Mouse (Mus musculus) adrenal gland, postnatal 0 days (tissue): ENCODE results near the gene Ttbk1. TPM values are rescaled to one million over a fixed set of nuclear protein-coding genes. Genes with fewer than 3 reads are reported as not detected.

Experiments used
- polyA plus RNA-seq: library from polyadenylated mRNA; unstranded; fragments of >200 nt; fragmentation: Nextera tagmentation; extraction: Ambion mirVana; gene quantifications from 2 replicates; pipeline ENCODE4 v1.2.1, GENCODE M21; 2015

The Ttbk1 gene
- polyA plus RNA-seq, result 0.52 and 1.7 TPM in 2 replicates

GRCm38 (mm10) chr17:46487431-46487830 is at the start of gene Ttbk1:
Gene Ttbk1, minus strand, starts transcription at chr17:46487675.

GRCm38 (mm10) chr17:46496623-46497434 is 9.4 kb upstream of the Ttbk1 start, which contains the start of gene Dnph1:
Gene Dnph1, plus strand, starts transcription at chr17:46496711.

GRCm38 (mm10) chr17:46438298-46438873 is 49.1 kb downstream of the Ttbk1 start, which contains the start of gene Slc22a7:
Gene Slc22a7, minus strand, starts transcription at chr17:46438457.

GRCm38 (mm10) chr17:46428761-46429414 is 58.6 kb downstream of the Ttbk1 start, which contains the start of gene Crip3:
Gene Crip3, plus strand, starts transcription at chr17:46428926.

Other genes with a start within 250 kb of the Ttbk1 start
- 79.4 and 112 TPM in 2 replicates for gene Polr1c, start 239.6 kb downstream of the Ttbk1 start, polyA plus RNA-seq
- gene Yipf3, start 239.6 kb downstream of the Ttbk1 start, polyA plus RNA-seq, result 94.3 and 154 TPM in 2 replicates
- gene Lrrc73, start 234.1 kb downstream of the Ttbk1 start, polyA plus RNA-seq, result 2.7 TPM in 2 replicates
- 18.1 and 25.6 TPM in 2 replicates for gene Tjap1, start 204.6 kb downstream of the Ttbk1 start, polyA plus RNA-seq
- gene Dlk2, start 190.3 kb downstream of the Ttbk1 start, polyA plus RNA-seq, result 0.22 and 0.87 TPM in 2 replicates
- 3.3 and 4.3 TPM in 2 replicates for gene Abcc10, start 159.3 kb downstream of the Ttbk1 start, polyA plus RNA-seq
- gene Zfp318, start 103.9 kb downstream of the Ttbk1 start, polyA plus RNA-seq, result 5.7 and 6.8 TPM in 2 replicates
- 1.6 TPM in 2 replicates for gene Crip3, start 58.7 kb downstream of the Ttbk1 start, polyA plus RNA-seq
- gene Slc22a7, start 49.2 kb downstream of the Ttbk1 start, polyA plus RNA-seq, result 0.22 TPM in 1 of 2 replicates, not detected in the other
- gene Dnph1, start 9.0 kb upstream of the Ttbk1 start, polyA plus RNA-seq, result 9.2 and 12.5 TPM in 2 replicates
- 5.8 and 6.3 TPM in 2 replicates for gene Cul9, start 58.7 kb upstream of the Ttbk1 start, polyA plus RNA-seq
- gene Srf, start 68.5 kb upstream of the Ttbk1 start, polyA plus RNA-seq, result 2.0 and 4.1 TPM in 2 replicates
- 20.2 and 22.3 TPM in 2 replicates for gene Ptk7, start 141.8 kb upstream of the Ttbk1 start, polyA plus RNA-seq
- 21.7 and 29.3 TPM in 2 replicates for gene Klc4, start 158.3 kb upstream of the Ttbk1 start, polyA plus RNA-seq
- 91.3 and 138 TPM in 2 replicates for gene Mrpl2, start 158.6 kb upstream of the Ttbk1 start, polyA plus RNA-seq
- 22.6 and 24.3 TPM in 2 replicates for gene Cul7, start 162.7 kb upstream of the Ttbk1 start, polyA plus RNA-seq
- 41.4 and 55.1 TPM in 2 replicates for gene Rrp36, start 186.7 kb upstream of the Ttbk1 start, polyA plus RNA-seq
- gene Mea1, start 191.1 kb upstream of the Ttbk1 start, polyA plus RNA-seq, result 148 and 198 TPM in 2 replicates
- 82.8 and 111 TPM in 2 replicates for gene Klhdc3, start 193.2 kb upstream of the Ttbk1 start, polyA plus RNA-seq
- gene Ppp2r5d, start 217.4 kb upstream of the Ttbk1 start, polyA plus RNA-seq, result 32.7 and 36.4 TPM in 2 replicates
- 21.2 and 30.3 TPM in 2 replicates for gene Pex6, start 223.8 kb upstream of the Ttbk1 start, polyA plus RNA-seq
- 15.0 and 25.6 TPM in 2 replicates for gene Gnmt, start 241.5 kb upstream of the Ttbk1 start, polyA plus RNA-seq